8 mouse cellular contexts compared by ENCODE assay signal in the genomic region with DNA sequence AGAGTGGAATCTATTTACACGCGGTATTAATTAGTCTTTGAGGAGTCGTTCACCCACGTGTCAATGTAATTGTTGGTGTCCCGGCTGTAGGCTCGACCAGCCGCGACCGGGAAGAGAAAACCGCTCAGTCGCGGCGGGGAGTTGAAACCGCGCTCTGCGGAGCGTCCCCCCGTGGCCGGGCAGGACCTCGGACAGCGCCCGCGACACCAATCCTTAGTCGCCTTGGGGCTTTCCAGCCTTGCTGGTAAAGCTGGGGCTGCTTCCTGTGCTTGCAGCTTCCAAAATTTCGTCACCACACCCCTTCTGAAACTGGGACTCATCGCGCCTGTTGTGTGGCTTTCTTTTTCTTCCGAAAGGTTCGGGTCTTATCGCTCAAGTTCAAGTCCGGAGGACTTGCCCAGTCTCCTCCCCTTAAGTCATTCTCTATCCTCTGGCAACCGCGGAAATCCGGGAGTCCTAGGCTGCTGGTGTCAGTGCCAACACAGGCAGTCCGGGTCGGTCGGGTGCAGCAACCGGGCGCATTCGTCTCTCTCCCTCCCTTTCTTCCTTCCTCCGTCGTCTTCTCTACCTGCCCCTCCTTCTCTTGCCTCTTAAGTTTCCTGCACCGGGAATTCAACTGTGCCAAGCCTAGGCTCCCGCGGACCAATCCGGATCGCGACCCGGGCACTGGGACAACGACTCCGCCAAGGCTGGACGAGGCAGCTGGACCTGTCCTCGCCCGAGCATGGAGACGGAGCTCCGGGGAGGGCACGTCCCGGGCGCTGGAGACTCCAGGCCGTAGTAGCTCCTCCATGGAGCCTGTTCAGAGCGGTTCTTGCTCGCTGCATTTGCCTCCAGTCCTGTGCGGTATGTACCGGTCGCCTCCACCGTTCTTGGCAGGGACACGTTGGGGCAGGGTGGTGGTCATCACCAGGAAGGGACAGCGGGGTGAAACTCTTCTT. TPM values are rescaled to one million over a fixed set of nuclear protein-coding genes. Genes with fewer than 3 reads are reported as not detected.
DNase-seq lines count a peak whose midpoint lies in the region; ATAC-seq and TF ChIP-seq lines count a peak whose summit lies in the region.

No protein-coding gene starts in this region.

- peak; percentile 92 for ATAC-seq in granulocyte monocyte progenitor cell, adult 5-6 weeks (replicated peaks; ENCODE audit: poor library complexity, severe bottlenecking)

- DNase-seq in gastrocnemius, adult 2 months, result peak; percentile 26
- no peak for DNase-seq in gastrocnemius, adult 8-10 months (ENCODE audit: low spot score in 2 of 2)
- DNase-seq in cerebellum, postnatal 10 days, result peak; percentile 62 to 65
- peak; percentile 39 for DNase-seq in kidney, adult 9 months
- peak; percentile 36 to 46 for DNase-seq in lung, postnatal 4 days

- no peak for TF ChIP-seq CTCF in gastrocnemius, adult 2 months (IDR thresholded peaks at IDR 0.05)
- no peak for TF ChIP-seq CTCF in E14TG2a.4 (conservative IDR thresholded peaks at IDR 0.05; ENCODE audit: low read length)
- TF ChIP-seq CTCF in testis, adult 2 months (IDR thresholded peaks at IDR 0.05; ENCODE audit: control insufficient read depth, insufficient read depth, insufficient replicate concordance, low read depth, low read length), result no peak

- H3K27ac ChIP-seq in gastrocnemius, adult 2 months, result no peak overlapping the region
- H3K27ac ChIP-seq in testis, adult 2 months (ENCODE audit: control insufficient read depth, insufficient read depth, low read depth, low read length), result no peak overlapping the region

- no peaks in the 10 kb centered on the region for H3K36me3 ChIP-seq in E14TG2a.4 (ENCODE audit: insufficient read depth, low read length)
- no peaks in the 10 kb centered on the region for H3K36me3 ChIP-seq in testis, adult 2 months (ENCODE audit: control insufficient read depth, insufficient read depth, low read length)

- H3K4me1 ChIP-seq in E14TG2a.4 (replicated peaks; ENCODE audit: low read depth, low read length), result peaks cover 40% of the 10 kb centered on the region
- peaks cover 31% of the 10 kb centered on the region for H3K4me1 ChIP-seq in testis, adult 2 months (ENCODE audit: control insufficient read depth, insufficient read depth, low read length)

- intact Hi-C loops in gastrocnemius, adult 2 months (cut with DNase I), result no loop called here

- peak overlapping the region; percentile 47 for H3K4me3 ChIP-seq in gastrocnemius, adult 2 months
- peak overlapping the region; percentile 77 for H3K4me3 ChIP-seq in E14TG2a.4 (replicated peaks; ENCODE audit: low read length)
- H3K4me3 ChIP-seq in testis, adult 2 months (ENCODE audit: control insufficient read depth, low read depth, low read length), result peak overlapping the region; percentile 12

- H3K27me3 ChIP-seq in E14TG2a.4 (ENCODE audit: insufficient read depth, low read length), result peaks cover 57% of the 10 kb centered on the region
- H3K27me3 ChIP-seq in testis, adult 2 months (ENCODE audit: control insufficient read depth, insufficient read depth, low read length), result peaks cover 11% of the 10 kb centered on the region; the same call in 1 of the 2 replicates

- H3K9me3 ChIP-seq in E14TG2a.4 (ENCODE audit: low read length), result no peaks in the 10 kb centered on the region

- TF ChIP-seq POLR2A in testis, adult 2 months (IDR thresholded peaks at IDR 0.05; ENCODE audit: control insufficient read depth, low read depth, low read length), result no peak

RNA-seq across cellular contexts. Expression of gene Nxph1, which starts 0.5 kb away (rescaled TPM):
- total RNA-seq in gastrocnemius, adult 2 months (2021), result not detected
- total RNA-seq in gastrocnemius, adult 8-10 months (2022), result not detected
- total RNA-seq in granulocyte monocyte progenitor cell, adult 5-6 weeks (2014; fragmentation: Nextera tagmentation), result not detected in 2 replicates
- not detected in 2 replicates for total RNA-seq in granulocyte monocyte progenitor cell, adult 5-6 weeks (2017)
- polyA plus RNA-seq in testis, adult 2 months (2012; rRNA removed), result 1.00 and 1.6 TPM in 2 replicates

Comparison
In these comparisons a context has a peak if more than half of its experiments do, and no peak if none do; other contexts are left out.
1. DNase-seq: peak in gastrocnemius, adult 2 months (single experiment), cerebellum, postnatal 10 days (2 of 2), kidney, adult 9 months (single experiment) and lung, postnatal 4 days (2 of 2); none in gastrocnemius, adult 8-10 months (0 of 2).
2. H3K4me3 ChIP-seq: peak in every context shown above with its lines; median percentile 77 in E14TG2a.4; 47 in gastrocnemius, adult 2 months; 12 in testis, adult 2 months.